Mouse (Mus musculus): ENCODE measurements around the gene Ppig. TPM values are rescaled to one million over a fixed set of nuclear protein-coding genes. Genes with fewer than 3 reads are reported as not detected.
"Not testable (repeated sequence)": the region's sequence is repeated elsewhere in the genome, so short reads cannot be mapped to it uniquely, and the experiment has no call there.

The Ppig gene
- polyA plus RNA-seq (2012; rRNA removed) = 25.0 and 27.3 TPM in 2 replicates

GRCm38 (mm10) chr2:69722273-69722649 lies at the start of gene Ppig:
Ppig (plus strand) TSS chr2:69722545.
- no peak for DNase-seq (ENCODE audit: extremely low spot score in 1 of 2, low spot score in 1 of 2)

GRCm38 (mm10) chr2:69673723-69674122 lies 48.6 kb upstream of the Ppig start:
- DNase-seq (ENCODE audit: extremely low spot score in 1 of 2, low spot score in 1 of 2) = no peak

- DNase-seq (ENCODE audit: extremely low spot score in 1 of 2, low spot score in 1 of 2) = no peak
These were observed 47.1 kb upstream of the Ppig start for GRCm38 (mm10) chr2:69675266-69675665.

GRCm38 (mm10) chr2:69676713-69677112 lies 45.6 kb upstream of the Ppig start:
- no peak for DNase-seq (ENCODE audit: extremely low spot score in 1 of 2, low spot score in 1 of 2)

- not testable (repeated sequence) for DNase-seq (ENCODE audit: extremely low spot score in 1 of 2, low spot score in 1 of 2)
These were observed 45.1 kb upstream of the Ppig start for GRCm38 (mm10) chr2:69677215-69677614.

GRCm38 (mm10) chr2:69679990-69680389 lies 42.4 kb upstream of the Ppig start:
- DNase-seq (ENCODE audit: extremely low spot score in 1 of 2, low spot score in 1 of 2) = no peak

GRCm38 (mm10) chr2:69681931-69682330 lies 40.4 kb upstream of the Ppig start:
- DNase-seq (ENCODE audit: extremely low spot score in 1 of 2, low spot score in 1 of 2) = no peak

GRCm38 (mm10) chr2:69683036-69683805 lies 39.1 kb upstream of the Ppig start:
- DNase-seq (ENCODE audit: extremely low spot score in 1 of 2, low spot score in 1 of 2) = peak in 1 of 2 experiments; percentile 48

GRCm38 (mm10) chr2:69684488-69684887 lies 37.9 kb upstream of the Ppig start:
- DNase-seq (ENCODE audit: extremely low spot score in 1 of 2, low spot score in 1 of 2) = no peak

- peak in 1 of 2 experiments; percentile 27 for DNase-seq (ENCODE audit: extremely low spot score in 1 of 2, low spot score in 1 of 2)
These were observed 32.1 kb upstream of the Ppig start for GRCm38 (mm10) chr2:69690214-69690613.

- DNase-seq (ENCODE audit: extremely low spot score in 1 of 2, low spot score in 1 of 2) = no peak
These were observed 31.5 kb upstream of the Ppig start for GRCm38 (mm10) chr2:69690843-69691242.

GRCm38 (mm10) chr2:69693501-69693900 lies 28.8 kb upstream of the Ppig start:
- DNase-seq (ENCODE audit: extremely low spot score in 1 of 2, low spot score in 1 of 2) = no peak

GRCm38 (mm10) chr2:69700446-69700845 lies 21.9 kb upstream of the Ppig start:
- DNase-seq (ENCODE audit: extremely low spot score in 1 of 2, low spot score in 1 of 2) = no peak

GRCm38 (mm10) chr2:69712171-69712570 lies 10.2 kb upstream of the Ppig start:
- DNase-seq (ENCODE audit: extremely low spot score in 1 of 2, low spot score in 1 of 2) = peak in 1 of 2 experiments; percentile 54

GRCm38 (mm10) chr2:69712981-69713625 lies 9.2 kb upstream of the Ppig start, which contains the start of gene Fastkd1:
Fastkd1 (minus strand) TSS chr2:69713516.
- peak; percentile 92 for DNase-seq (ENCODE audit: extremely low spot score in 1 of 2, low spot score in 1 of 2)

GRCm38 (mm10) chr2:69713626-69714014 lies 8.7 kb upstream of the Ppig start:
- no peak for DNase-seq (ENCODE audit: extremely low spot score in 1 of 2, low spot score in 1 of 2)

- DNase-seq (ENCODE audit: extremely low spot score in 1 of 2, low spot score in 1 of 2) = no peak
These were observed 8.2 kb upstream of the Ppig start for GRCm38 (mm10) chr2:69714126-69714525.

- DNase-seq (ENCODE audit: extremely low spot score in 1 of 2, low spot score in 1 of 2) = no peak
These were observed 5.9 kb upstream of the Ppig start for GRCm38 (mm10) chr2:69716483-69716882.

- DNase-seq (ENCODE audit: extremely low spot score in 1 of 2, low spot score in 1 of 2) = no peak
These were observed 3.2 kb upstream of the Ppig start for GRCm38 (mm10) chr2:69719121-69719520.

GRCm38 (mm10) chr2:69722650-69723518 lies 539 bp downstream of the Ppig start:
- DNase-seq (ENCODE audit: extremely low spot score in 1 of 2, low spot score in 1 of 2) = peak; percentile 87 to 97

GRCm38 (mm10) chr2:69723519-69723825 lies 1.1 kb downstream of the Ppig start:
- no peak for DNase-seq (ENCODE audit: extremely low spot score in 1 of 2, low spot score in 1 of 2)

Data from frontal cortex, adult 2 months (tissue).